Mouse (Mus musculus) kidney, adult 2 months (tissue): Measurements from ENCODE around the gene Rab3b. TPM values are rescaled to one million over a fixed set of nuclear protein-coding genes. Genes with fewer than 3 reads are reported as not detected.

Experiments
- DNase-seq: peaks from one replicate; pipeline ENCODE4 v3.0.0; 2021
- H3K27ac ChIP-seq: fragments of 200-500 bp; 2 replicates; pipeline ENCODE4 v1.5.1; 2012; ENCODE audit warnings: low read depth, low read length, control low read depth, inconsistent platforms; ENCODE audit not compliant: insufficient read depth
- H3K27me3 ChIP-seq: fragments of 200-500 bp; replicated peaks from 2 replicates; pipeline ENCODE4 v1.6.1; 2012; ENCODE audit warnings: mild to moderate bottlenecking, moderate library complexity, low read length, inconsistent platforms; ENCODE audit not compliant: control insufficient read depth, insufficient read depth
- H3K36me3 ChIP-seq: fragments of 200-500 bp; 2 replicates; pipeline ENCODE4 v1.6.1; 2012; ENCODE audit warnings: mild to moderate bottlenecking, moderate library complexity, low read length, inconsistent platforms; ENCODE audit not compliant: control insufficient read depth, insufficient read depth
- H3K4me1 ChIP-seq: fragments of 200-500 bp; 2 replicates; pipeline ENCODE4 v1.6.1; 2011; ENCODE audit warnings: low read length; ENCODE audit not compliant: control insufficient read depth, insufficient read depth
- H3K4me3 ChIP-seq: fragments of 200-500 bp; 2 replicates; pipeline ENCODE4 v1.5.1; 2011; ENCODE audit warnings: mild to moderate bottlenecking, low read depth, low read length, control low read depth; ENCODE audit not compliant: insufficient read depth
- CTCF ChIP-seq: fragments of 200-500 bp; conservative IDR thresholded peaks from 2 replicates; pipeline ENCODE4 v1.5.1; 2011; ENCODE audit warnings: low read depth, mild to moderate bottlenecking, control low read depth, low read length, moderate library complexity, mixed read lengths; ENCODE audit not compliant: insufficient read depth, insufficient read length
- POLR2A ChIP-seq: fragments of 200-500 bp; IDR thresholded peaks from one replicate; pipeline ENCODE4 v1.6.1; 2011; ENCODE audit warnings: low read depth, low read length, control low read depth
- WGBS: fragments of 180-500 bp; shearing (Covaris S2); methylation state at CpG from one replicate; pipeline ENCODE4 v1.1.7; 2018; 5-methylcytosine and 5-hydroxymethylcytosine counted together
- polyA plus RNA-seq: library from polyadenylated mRNA; depleted of rRNA; stranded (reverse); fragments of >200 nt; gene quantifications from 2 replicates; pipeline ENCODE4 v1.2.3, GENCODE M21; 2012; rRNA removed

Rab3b gene
- polyA plus RNA-seq = 20.3 and 22.2 TPM in 2 replicates

- DNase-seq = peak; percentile 31
- 2% methylated on average over 46 of the region's 46 CpGs for WGBS
- H3K27ac ChIP-seq = no peak within 1 kb of the TSS
- peak within 1 kb of the TSS; percentile 47; the same call in 1 of the 2 replicates for H3K4me3 ChIP-seq
- peaks cover 2% of the 10 kb centered on the region; the same call in 1 of the 2 replicates for H3K27me3 ChIP-seq
- no peaks in the 10 kb centered on the region for H3K36me3 ChIP-seq
- TF ChIP-seq CTCF (no peak), POLR2A (no peak)
- H3K4me1 ChIP-seq = no peaks in the 10 kb centered on the region
These were observed at the start of gene Rab3b for GRCm38 (mm10) chr4:108878963-108879822. Gene Rab3b (plus strand): TSS chr4:108879063.

- no peak for DNase-seq
- TF ChIP-seq CTCF (no peak), POLR2A (no peak)
- WGBS = 73% methylated on average over 1 of the region's 1 CpGs
- Histone ChIP-seq H3K4me3 (no peak overlapping the region), H3K27ac (no peak overlapping the region), H3K36me3 (peaks cover 5% of the 10 kb centered on the region), H3K27me3 (no peaks in the 10 kb centered on the region), H3K4me1 (peaks cover 7% of the 10 kb centered on the region; the same call in 1 of the 2 replicates)
These were observed 48.2 kb upstream of the Rab3b start for GRCm38 (mm10) chr4:108830698-108831097.

- DNase-seq = peak; percentile 95
- TF ChIP-seq POLR2A = no peak
- TF ChIP-seq CTCF = no peak
- H3K27ac ChIP-seq = peak within 1 kb of the TSS; percentile 85
- WGBS = 1% methylated on average over 73 of the region's 73 CpGs
- peaks cover 3% of the 10 kb centered on the region; the same call in 1 of the 2 replicates for H3K36me3 ChIP-seq
- peak within 1 kb of the TSS; percentile 76 for H3K4me3 ChIP-seq
- H3K4me1 ChIP-seq = peaks cover 7% of the 10 kb centered on the region; the same call in 1 of the 2 replicates
- H3K27me3 ChIP-seq = no peaks in the 10 kb centered on the region
These were observed 45.7 kb upstream of the Rab3b start, which contains the start of gene Btf3l4 for GRCm38 (mm10) chr4:108832916-108833827. Gene Btf3l4 (minus strand): TSS chr4:108833614.

GRCm38 (mm10) chr4:108833828-108834114 is 45.1 kb upstream of the Rab3b start:
- no peaks in the 10 kb centered on the region for H3K27me3 ChIP-seq
- under 1% methylated on average over 6 of the region's 6 CpGs for WGBS
- no peak for TF ChIP-seq POLR2A
- TF ChIP-seq CTCF = no peak
- H3K27ac ChIP-seq = peak overlapping the region; percentile 84
- peaks cover 3% of the 10 kb centered on the region; the same call in 1 of the 2 replicates for H3K36me3 ChIP-seq
- peak overlapping the region; percentile 76 for H3K4me3 ChIP-seq
- H3K4me1 ChIP-seq = peaks cover 7% of the 10 kb centered on the region; the same call in 1 of the 2 replicates
- no peak for DNase-seq

GRCm38 (mm10) chr4:108834115-108834970 is 44.5 kb upstream of the Rab3b start, which contains the start of gene Txndc12:
Gene Txndc12 (plus strand): TSS chr4:108834601.
- H3K27ac ChIP-seq = peak within 1 kb of the TSS; percentile 85
- H3K4me1 ChIP-seq = peaks cover 7% of the 10 kb centered on the region; the same call in 1 of the 2 replicates
- under 1% methylated on average over 34 of the region's 34 CpGs for WGBS
- peak within 1 kb of the TSS; percentile 76 for H3K4me3 ChIP-seq
- DNase-seq = peak; percentile 96
- no peaks in the 10 kb centered on the region; the same call in 1 of the 2 replicates for H3K36me3 ChIP-seq
- no peaks in the 10 kb centered on the region for H3K27me3 ChIP-seq
- TF ChIP-seq POLR2A = no peak
- TF ChIP-seq CTCF = no peak

GRCm38 (mm10) chr4:108834971-108835311 is 43.9 kb upstream of the Rab3b start:
- TF ChIP-seq CTCF (no peak), POLR2A (no peak)
- H3K4me3 ChIP-seq = peak overlapping the region; percentile 76
- DNase-seq = no peak
- H3K4me1 ChIP-seq = peaks cover 7% of the 10 kb centered on the region; the same call in 1 of the 2 replicates
- no peaks in the 10 kb centered on the region; the same call in 1 of the 2 replicates for H3K36me3 ChIP-seq
- WGBS = under 1% methylated on average over 15 of the region's 15 CpGs
- H3K27me3 ChIP-seq = no peaks in the 10 kb centered on the region
- H3K27ac ChIP-seq = peak overlapping the region; percentile 54
